9 mouse cellular contexts compared by ENCODE assay signal in the genomic region with DNA sequence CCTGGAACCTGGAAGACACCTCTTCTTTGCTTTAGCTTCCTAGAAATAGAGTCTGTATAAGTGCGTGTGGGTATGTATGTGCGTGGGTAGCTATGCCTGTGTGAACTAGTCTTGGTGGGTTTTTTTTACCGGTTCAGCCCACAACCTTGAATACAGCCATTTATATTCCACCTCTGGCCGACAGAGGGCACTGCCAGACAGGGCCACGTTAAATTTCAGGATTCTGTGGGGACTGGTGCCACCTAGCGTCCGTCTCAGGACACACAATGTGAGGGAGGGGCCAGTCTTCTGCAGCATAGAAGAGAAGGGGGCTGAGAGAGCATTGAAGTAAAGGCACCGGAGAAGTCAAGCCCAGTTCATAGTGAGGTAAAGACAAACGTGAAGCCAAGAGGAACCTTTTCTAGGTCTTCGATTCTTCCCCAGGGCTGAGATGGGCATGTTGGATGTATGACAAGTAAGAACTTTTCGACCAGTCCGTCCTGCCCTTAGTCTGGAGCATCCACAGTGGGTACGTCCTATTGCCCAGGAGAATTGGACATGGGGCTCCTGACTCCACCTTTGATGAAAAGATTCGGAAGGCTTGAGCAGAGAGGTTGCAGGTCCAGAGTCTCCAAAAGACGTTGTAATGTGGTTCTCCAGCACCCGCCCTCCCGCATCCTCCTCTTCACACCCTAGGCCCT. TPM values are rescaled to one million over a fixed set of nuclear protein-coding genes. Genes with fewer than 3 reads are reported as not detected.
DNase-seq lines count a peak whose midpoint lies in the region; ATAC-seq and TF ChIP-seq lines count a peak whose summit lies in the region.
"Had no signal": no experiment of that assay in that cellular context is flagged by ENCODE, and none has a peak within 500 bp of the region (broad histone marks: within the 10 kb centered on the region; RNA-seq: fewer than 3 reads in every experiment).

No protein-coding gene starts in this region.

- H3K4me1 ChIP-seq in heart, postnatal 0 days (ENCODE audit: control insufficient read depth, insufficient read depth): no peaks in the 10 kb centered on the region
- H3K4me1 ChIP-seq in liver, embryonic 15.5 days (replicated peaks): no peaks in the 10 kb centered on the region
- no peaks in the 10 kb centered on the region for H3K4me1 ChIP-seq in neural tube, embryonic 14.5 days (ENCODE audit: control insufficient read depth, insufficient read depth, low read length)
- peaks cover 10% of the 10 kb centered on the region for H3K4me1 ChIP-seq in testis, adult 2 months (ENCODE audit: control insufficient read depth, insufficient read depth, low read length)

- peak; percentile 76; the same call in 1 of the 2 replicates for ATAC-seq in heart, postnatal 0 days (ENCODE audit: insufficient read depth, low read depth)
- ATAC-seq in liver, embryonic 15.5 days (ENCODE audit: insufficient read depth): peak; percentile 69
- peak; percentile 63 for ATAC-seq in neural tube, embryonic 14.5 days (ENCODE audit: low read depth)

- no peak overlapping the region for H3K27ac ChIP-seq in heart, postnatal 0 days (ENCODE audit: low read depth)
- H3K27ac ChIP-seq in liver, embryonic 15.5 days (replicated peaks): no peak overlapping the region
- H3K27ac ChIP-seq in neural tube, embryonic 14.5 days (ENCODE audit: low read depth, low read length): no peak overlapping the region
- H3K27ac ChIP-seq in testis, adult 2 months (ENCODE audit: control insufficient read depth, insufficient read depth, low read depth, low read length): no peak overlapping the region

- H3K4me3 ChIP-seq in heart, postnatal 0 days (ENCODE audit: low read depth, low read length): no peak overlapping the region
- no peak overlapping the region for H3K4me3 ChIP-seq in liver, embryonic 15.5 days (replicated peaks)
- H3K4me3 ChIP-seq in neural tube, embryonic 14.5 days (ENCODE audit: low read depth, low read length): no peak overlapping the region
- no peak overlapping the region for H3K4me3 ChIP-seq in testis, adult 2 months (ENCODE audit: control insufficient read depth, low read depth, low read length)
- H3K4me3 ChIP-seq: erythroblast, embryonic 14.5 days had no signal

- no peaks in the 10 kb centered on the region for H3K36me3 ChIP-seq in heart, postnatal 0 days (replicated peaks; ENCODE audit: control insufficient read depth, insufficient read depth, low read length)
- no peaks in the 10 kb centered on the region for H3K36me3 ChIP-seq in liver, embryonic 15.5 days (replicated peaks)
- H3K36me3 ChIP-seq in neural tube, embryonic 14.5 days (ENCODE audit: control insufficient read depth, insufficient read depth, low read length): no peaks in the 10 kb centered on the region
- no peaks in the 10 kb centered on the region for H3K36me3 ChIP-seq in testis, adult 2 months (ENCODE audit: control insufficient read depth, insufficient read depth, low read length)

- 32% methylated on average over 17 of the region's 17 CpGs for WGBS in heart, postnatal 0 days
- WGBS in liver, embryonic 15.5 days (ENCODE audit: insufficient replicate concordance): 30% methylated on average over 17 of the region's 17 CpGs
- 36% methylated on average over 17 of the region's 17 CpGs for WGBS in neural tube, embryonic 14.5 days

- H3K9ac ChIP-seq in heart, postnatal 0 days (replicated peaks; ENCODE audit: low read depth, low read length): no peak overlapping the region
- H3K9ac ChIP-seq in liver, embryonic 15.5 days: no peak overlapping the region
- no peak overlapping the region for H3K9ac ChIP-seq in neural tube, embryonic 14.5 days (replicated peaks; ENCODE audit: low read depth, low read length)

- H3K4me2 ChIP-seq in heart, postnatal 0 days (ENCODE audit: low read depth, low read length): no peak overlapping the region
- no peak overlapping the region for H3K4me2 ChIP-seq in liver, embryonic 15.5 days
- no peak overlapping the region for H3K4me2 ChIP-seq in neural tube, embryonic 14.5 days (ENCODE audit: low read depth, low read length)

- peak; percentile 95 for DNase-seq in CD4-positive, CD25-positive, alpha-beta regulatory T cell, adult 2 months (ENCODE audit: low read depth, low spot score)
- DNase-seq in brain, embryonic 18.5 days (ENCODE audit: low read depth, low spot score): peak; percentile 52
- DNase-seq in fat pad, adult 2 months (ENCODE audit: extremely low read depth, low read depth, low spot score): peak; percentile 3
- peak; percentile 72 for DNase-seq in heart, postnatal 0 days (ENCODE audit: low spot score)
- peak; percentile 83 to 92 for DNase-seq in kidney, postnatal 36 days

- TF ChIP-seq POLR2A in testis, adult 2 months (IDR thresholded peaks at IDR 0.05; ENCODE audit: control insufficient read depth, low read depth, low read length): no peak

- TF ChIP-seq CTCF in heart, postnatal 0 days (IDR thresholded peaks at IDR 0.05; ENCODE audit: low read depth): peak; percentile 100
- TF ChIP-seq CTCF in testis, adult 2 months (IDR thresholded peaks at IDR 0.05; ENCODE audit: control insufficient read depth, insufficient read depth, insufficient replicate concordance, low read depth, low read length): peak; percentile 99

- H3K9me3 ChIP-seq in heart, postnatal 0 days (replicated peaks; ENCODE audit: control insufficient read depth, low read length): no peaks in the 10 kb centered on the region
- H3K9me3 ChIP-seq in liver, embryonic 15.5 days (replicated peaks): no peaks in the 10 kb centered on the region
- H3K9me3 ChIP-seq in neural tube, embryonic 14.5 days (ENCODE audit: control insufficient read depth, low read length): no peaks in the 10 kb centered on the region

- TF ChIP-seq EP300 in heart, postnatal 0 days (IDR thresholded peaks at IDR 0.05; ENCODE audit: low read depth): no peak

- 0 out of 2 replicates have a peak, but pooled peaks cover 9% of the 10 kb centered on the region for H3K27me3 ChIP-seq in heart, postnatal 0 days (ENCODE audit: control insufficient read depth, insufficient read depth, low read length)
- peaks cover 11% of the 10 kb centered on the region for H3K27me3 ChIP-seq in liver, embryonic 15.5 days
- no peaks in the 10 kb centered on the region for H3K27me3 ChIP-seq in neural tube, embryonic 14.5 days (ENCODE audit: control insufficient read depth, insufficient read depth, low read length)
- no peaks in the 10 kb centered on the region for H3K27me3 ChIP-seq in testis, adult 2 months (ENCODE audit: control insufficient read depth, insufficient read depth, low read length)

RNA-seq across cellular contexts. Expression of a gene that starts 20.3 kb away (rescaled TPM):
- total RNA-seq in heart, postnatal 0 days (2014; rRNA removed; ENCODE audit: low replicate concordance): 1.5 TPM in 1 of 2 replicates, not detected in the other
- 0.44 and 0.60 TPM in 2 replicates for polyA plus RNA-seq in heart, postnatal 0 days (2015; fragmentation: Nextera tagmentation; extraction: Ambion mirVana)
- polyA plus RNA-seq in liver, embryonic 15.5 days (2015; fragmentation: Nextera tagmentation; extraction: Ambion mirVana): 8.1 and 10.0 TPM in 2 replicates
- polyA plus RNA-seq in neural tube, embryonic 14.5 days (2014; fragmentation: Nextera tagmentation; extraction: Ambion mirVana): 0.17 and 0.21 TPM in 2 replicates
- polyA plus RNA-seq in testis, adult 2 months (2012; rRNA removed): 16.0 and 16.4 TPM in 2 replicates

RNA-seq across cellular contexts. Expression of a gene that starts 31.3 kb away (rescaled TPM):
- not detected in 2 replicates for total RNA-seq in heart, postnatal 0 days (2014; rRNA removed; ENCODE audit: low replicate concordance)
- polyA plus RNA-seq in heart, postnatal 0 days (2015; fragmentation: Nextera tagmentation; extraction: Ambion mirVana): not detected in 2 replicates
- polyA plus RNA-seq in liver, embryonic 15.5 days (2015; fragmentation: Nextera tagmentation; extraction: Ambion mirVana): not detected in 2 replicates
- 2.2 and 2.8 TPM in 2 replicates for polyA plus RNA-seq in neural tube, embryonic 14.5 days (2014; fragmentation: Nextera tagmentation; extraction: Ambion mirVana)
- 0.05 and 0.16 TPM in 2 replicates for polyA plus RNA-seq in testis, adult 2 months (2012; rRNA removed)
- polyA plus RNA-seq: erythroblast, embryonic 14.5 days had no signal

RNA-seq across cellular contexts. Expression of a gene that starts 35.5 kb away (rescaled TPM):
- 26.7 and 29.8 TPM in 2 replicates for total RNA-seq in heart, postnatal 0 days (2014; rRNA removed; ENCODE audit: low replicate concordance)
- 51.9 and 52.6 TPM in 2 replicates for polyA plus RNA-seq in heart, postnatal 0 days (2015; fragmentation: Nextera tagmentation; extraction: Ambion mirVana)
- 117 TPM in 2 replicates for polyA plus RNA-seq in liver, embryonic 15.5 days (2015; fragmentation: Nextera tagmentation; extraction: Ambion mirVana)
- 53.3 and 56.5 TPM in 2 replicates for polyA plus RNA-seq in neural tube, embryonic 14.5 days (2014; fragmentation: Nextera tagmentation; extraction: Ambion mirVana)
- polyA plus RNA-seq in testis, adult 2 months (2012; rRNA removed): 29.3 and 30.9 TPM in 2 replicates

RNA-seq across cellular contexts. Expression of a gene that starts 35.6 kb away (rescaled TPM):
- 22.8 and 28.3 TPM in 2 replicates for total RNA-seq in heart, postnatal 0 days (2014; rRNA removed; ENCODE audit: low replicate concordance)
- 9.9 and 12.2 TPM in 2 replicates for polyA plus RNA-seq in heart, postnatal 0 days (2015; fragmentation: Nextera tagmentation; extraction: Ambion mirVana)
- 11.7 and 13.1 TPM in 2 replicates for polyA plus RNA-seq in liver, embryonic 15.5 days (2015; fragmentation: Nextera tagmentation; extraction: Ambion mirVana)
- polyA plus RNA-seq in neural tube, embryonic 14.5 days (2014; fragmentation: Nextera tagmentation; extraction: Ambion mirVana): 29.0 and 34.8 TPM in 2 replicates
- polyA plus RNA-seq in testis, adult 2 months (2012; rRNA removed): 24.1 and 26.6 TPM in 2 replicates

Comparison
In these comparisons a context has a peak if more than half of its experiments do, and no peak if none do; other contexts are left out.
1. DNase-seq: peak in every context shown above with its lines; median percentile 95 in CD4-positive, CD25-positive, alpha-beta regulatory T cell, adult 2 months; 88 in kidney, postnatal 36 days; 72 in heart, postnatal 0 days; 52 in brain, embryonic 18.5 days; 3 in fat pad, adult 2 months.